Mouse (Mus musculus) embryonic facial prominence, embryonic 11.5 days (tissue): ENCODE results near the gene Spns2. TPM values are rescaled to one million over a fixed set of nuclear protein-coding genes. Genes with fewer than 3 reads are reported as not detected.

Experiments
- ATAC-seq: fragments of 200-750 bp; cut with Nextera tagmentation; replicated peaks from 2 replicates; pipeline ENCODE4 v1.8.0; 2017; ENCODE audit warnings: low read depth; ENCODE audit not compliant: insufficient number of reproducible peaks, low FRiP score, low TSS enrichment
- DNase-seq: peaks from one replicate; pipeline ENCODE4 v3.0.0-alpha.2; 2015; ENCODE audit warnings: low spot score
- H3K27ac ChIP-seq: fragments of 300-500 bp; sonication (generic); replicated peaks from 2 replicates; pipeline ENCODE4 v1.5.1; 2014; ENCODE audit warnings: mild to moderate bottlenecking, low read depth, low read length, control low read depth
- H3K27me3 ChIP-seq: fragments of 300-500 bp; sonication (generic); 2 replicates; pipeline ENCODE4 v1.6.1; 2014; ENCODE audit warnings: mild to moderate bottlenecking, low read length, moderate library complexity, mixed read lengths; ENCODE audit not compliant: control insufficient read depth, insufficient read depth
- H3K36me3 ChIP-seq: fragments of 300-500 bp; sonication (generic); replicated peaks from 2 replicates; pipeline ENCODE4 v1.6.1; 2014; ENCODE audit warnings: low read depth, mild to moderate bottlenecking, low read length, moderate library complexity, mixed read lengths; ENCODE audit not compliant: control insufficient read depth, insufficient read depth
- H3K4me1 ChIP-seq: fragments of 300-500 bp; sonication (generic); 2 replicates; pipeline ENCODE4 v1.6.1; 2014; ENCODE audit warnings: low read length, mixed read lengths; ENCODE audit not compliant: control insufficient read depth, insufficient read depth
- H3K4me2 ChIP-seq: fragments of 300-500 bp; sonication (generic); 2 replicates; pipeline ENCODE4 v1.6.1; 2014; ENCODE audit warnings: low read depth, mild to moderate bottlenecking, control low read depth, low read length, moderate library complexity
- H3K4me3 ChIP-seq: fragments of 300-500 bp; sonication (generic); 2 replicates; pipeline ENCODE4 v1.5.1; 2014; ENCODE audit warnings: low read depth, low read length, control low read depth
- H3K9ac ChIP-seq: fragments of 300-500 bp; sonication (generic); replicated peaks from 2 replicates; pipeline ENCODE4 v1.6.1; 2014; ENCODE audit warnings: mild to moderate bottlenecking, control low read depth, low read length
- H3K9me3 ChIP-seq: fragments of 300-500 bp; sonication (generic); replicated peaks from 2 replicates; pipeline ENCODE4 v1.6.1; 2016; ENCODE audit warnings: mild to moderate bottlenecking, low read length, inconsistent platforms, mixed read lengths; ENCODE audit not compliant: control insufficient read depth
- WGBS: fragments of 180-500 bp; shearing (Covaris S2); extraction: QIAGEN DNeasy Blood & Tissue Kit; methylation state at CpG from one replicate; pipeline ENCODE4 v1.1.7; 2014; 5-methylcytosine and 5-hydroxymethylcytosine counted together
- polyA plus RNA-seq: library from polyadenylated mRNA; unstranded; fragments of >200 nt; fragmentation: Nextera tagmentation; extraction: Ambion mirVana; gene quantifications from 2 replicates; pipeline ENCODE4 v1.2.1, GENCODE M21; 2014

Gene Spns2
- polyA plus RNA-seq, 1 experiment from 2014 or later = 3.0 TPM

- no peak for DNase-seq
- Histone ChIP-seq H3K36me3 (no peaks in the 10 kb centered on the region), H3K27ac (no peak overlapping the region), H3K4me2 (no peak overlapping the region), H3K4me1 (no peaks in the 10 kb centered on the region), H3K4me3 (no peak overlapping the region), H3K27me3 (no peaks in the 10 kb centered on the region), H3K9me3 (no peaks in the 10 kb centered on the region), H3K9ac (no peak overlapping the region)
- ATAC-seq = no peak
- WGBS = 90% methylated on average over 5 of the region's 5 CpGs
Measured at GRCm38 (mm10) chr11:72508651-72509050, 18.9 kb upstream of the Spns2 start.

DNA sequence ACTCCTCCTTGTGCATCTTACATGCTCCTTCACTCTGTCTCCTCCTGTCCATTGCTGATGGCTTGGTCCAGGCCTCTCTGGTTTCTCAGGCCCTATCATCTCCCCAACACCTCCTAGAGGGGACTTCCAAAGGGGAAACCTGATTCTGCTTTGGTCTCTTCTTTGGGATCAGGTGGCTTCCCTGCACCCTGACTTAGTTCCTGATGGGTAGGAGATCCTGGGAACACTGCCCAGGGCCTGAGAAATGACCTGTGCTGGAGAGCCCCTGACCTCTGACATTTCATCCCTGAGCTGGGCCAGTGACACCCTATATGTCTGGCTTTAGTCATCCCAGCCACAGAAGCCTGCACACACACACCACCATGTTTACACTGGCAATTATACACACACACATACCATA, 17.9 kb upstream of the Spns2 start:
- H3K36me3 ChIP-seq = no peaks in the 10 kb centered on the region

GRCm38 (mm10) chr11:72504016-72504797, 14.5 kb upstream of the Spns2 start:
- ATAC-seq (no peak), DNase-seq (no peak)
- H3K4me2 ChIP-seq = no peak overlapping the region
- H3K27ac ChIP-seq = no peak overlapping the region
- no peak overlapping the region for H3K9ac ChIP-seq
- no peak overlapping the region for H3K4me3 ChIP-seq
- 73% methylated on average over 10 of the region's 10 CpGs for WGBS
- no peaks in the 10 kb centered on the region for H3K4me1 ChIP-seq
- no peaks in the 10 kb centered on the region for H3K36me3 ChIP-seq
- H3K27me3 ChIP-seq = no peaks in the 10 kb centered on the region
- H3K9me3 ChIP-seq = no peaks in the 10 kb centered on the region

More for the DNA sequence above, 17.9 kb upstream of the Spns2 start:
- no peak for ATAC-seq
- Histone ChIP-seq H3K4me3 (no peak overlapping the region), H3K27ac (no peak overlapping the region), H3K4me1 (no peaks in the 10 kb centered on the region), H3K9me3 (no peaks in the 10 kb centered on the region), H3K4me2 (no peak overlapping the region), H3K27me3 (no peaks in the 10 kb centered on the region), H3K9ac (no peak overlapping the region)
- DNase-seq = no peak

GRCm38 (mm10) chr11:72503501-72503921, 13.8 kb upstream of the Spns2 start:
- no peak overlapping the region for H3K4me3 ChIP-seq
- no peak overlapping the region for H3K27ac ChIP-seq
- WGBS = 31% methylated on average over 5 of the region's 5 CpGs
- no peaks in the 10 kb centered on the region for H3K4me1 ChIP-seq
- H3K4me2 ChIP-seq = no peak overlapping the region
- H3K36me3 ChIP-seq = no peaks in the 10 kb centered on the region
- no peak overlapping the region for H3K9ac ChIP-seq
- no peak for ATAC-seq
- H3K9me3 ChIP-seq = no peaks in the 10 kb centered on the region
- DNase-seq = no peak
- H3K27me3 ChIP-seq = no peaks in the 10 kb centered on the region

DNA sequence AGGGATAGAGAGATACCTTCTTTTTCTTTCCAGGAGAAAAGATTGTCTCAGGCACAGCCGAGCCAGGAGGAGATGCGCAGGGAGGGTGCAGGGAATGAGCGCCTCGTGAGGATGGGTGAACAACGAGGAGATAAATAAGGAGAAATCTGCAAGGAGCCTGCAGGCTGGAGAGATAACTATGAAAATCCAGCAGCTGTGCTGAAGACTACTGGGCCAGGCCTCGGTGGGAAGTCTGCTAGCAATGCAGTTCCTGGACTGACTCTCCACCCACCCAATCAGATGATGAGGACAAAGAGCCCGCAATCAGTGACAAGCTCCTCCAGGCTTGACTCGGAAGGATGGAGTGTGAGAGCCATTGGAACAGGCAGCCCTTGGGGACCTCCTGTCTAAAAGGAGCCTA, 12.5 kb upstream of the Spns2 start:
- no peak overlapping the region for H3K9ac ChIP-seq
- H3K9me3 ChIP-seq = no peaks in the 10 kb centered on the region
- H3K4me2 ChIP-seq = no peak overlapping the region
- no peak overlapping the region for H3K4me3 ChIP-seq
- no peaks in the 10 kb centered on the region for H3K4me1 ChIP-seq
- WGBS = 19% methylated on average over 8 of the region's 8 CpGs
- no peak overlapping the region for H3K27ac ChIP-seq
- ATAC-seq (no peak), DNase-seq (no peak)
- H3K27me3 ChIP-seq = no peaks in the 10 kb centered on the region
- no peaks in the 10 kb centered on the region for H3K36me3 ChIP-seq

DNA sequence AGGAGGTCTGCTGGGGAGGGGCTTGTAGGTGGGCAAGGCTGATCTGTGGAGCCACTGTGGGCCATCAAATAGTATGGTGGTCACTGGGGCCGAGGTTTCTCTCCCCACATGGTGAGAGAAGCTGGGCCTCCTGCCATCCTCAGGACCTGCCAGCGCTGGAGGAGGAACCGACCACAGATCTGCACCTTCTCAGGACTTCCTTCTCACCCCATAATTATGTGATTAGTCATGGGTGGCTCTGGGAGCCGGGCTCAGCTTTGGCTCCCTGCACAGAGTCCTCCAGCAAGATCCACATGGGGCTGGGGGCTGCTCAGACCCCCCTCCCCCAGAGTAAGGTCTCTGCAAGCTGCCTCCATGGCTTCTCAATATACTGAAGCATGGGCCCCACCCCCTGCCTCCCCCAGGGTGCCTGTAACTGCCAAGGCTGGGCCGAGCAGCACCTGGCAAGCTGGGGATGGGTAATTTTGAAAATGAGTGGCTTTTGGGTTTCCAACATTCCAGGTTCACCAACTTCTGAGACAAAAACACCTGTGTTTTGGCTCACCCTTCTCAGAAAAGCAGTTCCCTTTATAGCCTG, 11.8 kb upstream of the Spns2 start:
- peak; percentile 35; the same call in 1 of the 2 replicates for ATAC-seq

DNA sequence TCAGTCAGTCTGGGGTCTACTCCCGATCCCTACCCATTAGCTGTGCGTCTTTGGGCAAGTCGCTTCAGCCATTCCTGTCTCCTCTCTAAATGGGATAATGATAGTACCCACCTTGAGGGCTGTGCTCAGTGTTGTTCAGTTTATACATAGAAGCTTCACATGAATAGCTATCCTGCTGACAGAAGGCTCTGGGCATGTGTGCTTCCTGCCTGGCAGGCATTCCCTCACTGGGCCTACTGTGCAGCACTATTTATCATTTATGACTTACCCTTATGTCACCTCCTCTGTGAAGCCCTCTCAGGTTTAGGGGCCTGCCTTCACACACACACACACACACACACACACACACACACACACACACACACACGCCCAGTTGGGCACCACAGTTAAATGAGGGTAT, 10.4 kb upstream of the Spns2 start:
- DNase-seq = no peak
- no peaks in the 10 kb centered on the region for H3K36me3 ChIP-seq

More for the DNA sequence above, 11.8 kb upstream of the Spns2 start:
- 11% methylated on average over 5 of the region's 5 CpGs for WGBS
- no peak overlapping the region for H3K4me3 ChIP-seq
- no peaks in the 10 kb centered on the region for H3K36me3 ChIP-seq
- H3K4me2 ChIP-seq = no peak overlapping the region
- DNase-seq = no peak
- H3K9me3 ChIP-seq = no peaks in the 10 kb centered on the region
- no peak overlapping the region for H3K9ac ChIP-seq
- H3K27me3 ChIP-seq = no peaks in the 10 kb centered on the region
- H3K4me1 ChIP-seq = no peaks in the 10 kb centered on the region
- H3K27ac ChIP-seq = no peak overlapping the region

GRCm38 (mm10) chr11:72497367-72497766, 7.7 kb upstream of the Spns2 start:
- H3K36me3 ChIP-seq = no peaks in the 10 kb centered on the region
- no peak overlapping the region for H3K27ac ChIP-seq
- no peak for DNase-seq
- H3K4me2 ChIP-seq = no peak overlapping the region
- ATAC-seq = no peak
- 31% methylated on average over 4 of the region's 4 CpGs for WGBS
- H3K4me3 ChIP-seq = no peak overlapping the region
- no peaks in the 10 kb centered on the region for H3K27me3 ChIP-seq
- no peak overlapping the region for H3K9ac ChIP-seq
- no peaks in the 10 kb centered on the region for H3K4me1 ChIP-seq
- no peaks in the 10 kb centered on the region for H3K9me3 ChIP-seq

More for the DNA sequence above, 10.4 kb upstream of the Spns2 start:
- ATAC-seq = no peak
- 84% methylated on average over 4 of the region's 4 CpGs for WGBS
- no peaks in the 10 kb centered on the region for H3K27me3 ChIP-seq
- H3K4me2 ChIP-seq = no peak overlapping the region
- H3K9me3 ChIP-seq = no peaks in the 10 kb centered on the region
- no peak overlapping the region for H3K4me3 ChIP-seq
- no peak overlapping the region for H3K27ac ChIP-seq
- no peaks in the 10 kb centered on the region for H3K4me1 ChIP-seq
- H3K9ac ChIP-seq = no peak overlapping the region
